Mouse (Mus musculus) erythroid progenitor cell, adult 5-6 weeks (primary cell): ENCODE results near the gene Ntrk3. TPM values are rescaled to one million over a fixed set of nuclear protein-coding genes. Genes with fewer than 3 reads are reported as not detected.
A peak's percentile ranks its signal among the peaks of the same experiment; 100 is the strongest.

Source experiments
- ATAC-seq: replicated peaks from 2 replicates; pipeline ENCODE4 v1.8.0; 2016; ENCODE audit warnings: moderate number of reproducible peaks, mild to moderate bottlenecking, moderate TSS enrichment, inconsistent platforms; ENCODE audit not compliant: poor library complexity, low FRiP score, severe bottlenecking
- total RNA-seq, 2 experiments: library from RNA; stranded (forward) in 1 of 2; stranded (reverse) in 1 of 2; fragments of 150-400 nt in 1 of 2; fragments of 186-747, 209-891 nt in 1 of 2; gene quantifications; 2 replicates each; pipeline versions ENCODE4 v1.2.3 to v1.2.4; 2015 to 2017; ENCODE audit warnings: low replicate concordance in 2 of 2

Ntrk3 gene
- total RNA-seq, 2 experiments from 2014 or later, result 0.45 TPM; not detected in 1

GRCm38 (mm10) chr7:78722051-78722450, 15.8 kb downstream of the Ntrk3 start:
- ATAC-seq, result no peak

DNA sequence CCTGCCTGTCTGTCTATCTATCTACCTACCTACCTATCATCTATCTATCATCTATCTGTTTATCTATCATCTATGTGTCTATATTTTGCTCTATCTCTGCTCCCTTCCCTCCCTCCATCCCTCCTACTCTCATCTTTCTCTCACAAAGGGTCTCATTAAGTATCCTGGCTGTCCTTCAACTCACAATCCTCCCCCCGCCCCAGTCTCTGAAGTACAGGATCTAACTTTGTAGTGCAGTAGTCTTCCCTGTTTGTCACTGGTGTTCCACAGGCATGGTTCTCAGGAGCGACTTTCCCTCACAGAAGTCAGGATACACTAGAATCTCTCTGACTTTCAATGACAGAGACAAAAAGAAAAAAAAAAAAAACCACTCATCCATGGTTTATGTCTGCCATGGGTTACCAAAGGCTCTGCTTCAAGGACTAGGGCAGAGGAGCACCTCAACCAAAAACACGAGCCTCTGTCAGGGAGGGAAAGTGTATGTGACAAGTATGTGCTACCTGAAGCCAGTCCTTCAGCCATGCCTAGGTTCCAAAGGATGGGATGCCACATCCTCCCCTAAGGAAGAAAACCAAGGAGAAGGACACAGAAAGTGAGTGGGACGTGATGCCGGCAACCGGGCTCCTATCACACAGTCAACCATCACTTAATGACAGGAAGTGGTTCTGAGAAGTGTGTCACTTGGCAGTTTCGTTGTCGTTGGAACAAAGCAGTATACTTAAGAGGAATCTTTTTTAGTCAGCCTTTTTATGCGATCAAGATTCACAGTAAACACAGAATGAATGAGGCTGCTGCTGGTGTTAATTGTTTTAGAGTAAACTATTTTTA, 16.6 kb downstream of the Ntrk3 start:
- ATAC-seq, result no peak

- no peak for ATAC-seq
Measured at GRCm38 (mm10) chr7:78719795-78720460, 17.9 kb downstream of the Ntrk3 start.

DNA sequence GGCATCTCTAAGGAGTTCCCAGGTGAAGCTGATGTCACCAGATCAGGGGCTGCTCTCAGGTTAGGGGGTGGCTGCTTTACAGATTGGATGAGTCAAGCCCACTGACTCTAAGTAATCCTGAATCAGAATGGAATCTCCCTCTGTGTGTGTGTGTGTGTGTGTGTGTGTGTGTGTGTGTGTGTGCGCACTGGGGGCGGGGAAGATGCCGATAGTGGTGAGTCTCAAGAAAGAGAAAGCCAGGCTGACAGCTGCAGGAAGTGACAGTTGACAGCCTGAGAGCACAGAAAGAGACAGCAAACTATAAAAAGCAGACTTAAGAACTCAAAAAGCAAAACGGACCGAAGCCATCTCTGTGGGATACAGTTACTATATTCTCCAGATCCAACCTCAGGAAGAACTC, 18.7 kb downstream of the Ntrk3 start:
- ATAC-seq, result no peak

- no peak for ATAC-seq
Measured at GRCm38 (mm10) chr7:78718191-78718609, 19.6 kb downstream of the Ntrk3 start.

GRCm38 (mm10) chr7:78707708-78708107, 30.1 kb downstream of the Ntrk3 start:
- no peak for ATAC-seq

DNA sequence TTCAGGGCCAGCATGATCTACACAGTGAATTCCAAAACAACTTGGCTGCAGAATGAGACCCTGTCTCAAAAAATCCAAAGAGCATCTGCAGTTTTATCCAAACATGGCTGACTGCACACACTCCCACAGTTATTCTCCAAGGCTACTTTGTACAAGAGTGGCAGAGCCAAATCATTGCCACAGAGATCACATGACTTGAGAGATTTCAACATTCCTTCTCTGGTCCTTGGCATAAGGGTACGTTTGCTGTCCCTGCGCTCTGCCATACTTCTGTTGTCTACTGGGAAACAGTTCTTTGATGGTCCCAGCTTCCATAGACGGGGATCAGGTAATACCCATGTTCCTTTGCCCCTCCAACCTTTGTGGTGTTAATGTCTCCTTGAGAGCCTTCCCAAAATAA, 30.7 kb downstream of the Ntrk3 start:
- no peak for ATAC-seq

- ATAC-seq, result no peak
Measured at GRCm38 (mm10) chr7:78702676-78703075, 35.1 kb downstream of the Ntrk3 start.

- ATAC-seq, result peak; percentile 78
Measured at GRCm38 (mm10) chr7:78695200-78695599, 42.6 kb downstream of the Ntrk3 start.

- ATAC-seq, result no peak
Measured at GRCm38 (mm10) chr7:78693148-78693547, 44.7 kb downstream of the Ntrk3 start.

GRCm38 (mm10) chr7:78690956-78691355, 46.9 kb downstream of the Ntrk3 start:
- ATAC-seq, result no peak

DNA sequence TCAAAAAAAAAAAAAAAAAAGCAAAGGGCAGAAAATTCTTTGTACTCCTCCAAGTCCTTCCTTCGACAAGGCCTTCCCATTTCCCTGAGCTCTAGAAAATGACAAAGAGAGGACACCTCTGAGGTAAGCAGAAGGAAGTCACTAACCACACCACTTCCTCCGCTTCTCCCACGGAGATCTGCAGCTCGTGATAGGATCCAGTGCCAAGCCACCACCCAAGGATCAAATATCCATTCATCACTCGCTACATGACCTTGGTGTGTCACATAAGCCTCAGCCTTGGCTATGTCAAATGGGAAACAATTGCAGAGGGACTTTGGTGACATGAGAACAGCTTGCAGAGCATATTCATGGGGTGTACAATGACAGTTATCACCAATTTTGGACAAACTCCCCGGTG, 52.9 kb downstream of the Ntrk3 start:
- ATAC-seq, result no peak

GRCm38 (mm10) chr7:78680871-78681270, 56.9 kb downstream of the Ntrk3 start:
- ATAC-seq, result no peak

- ATAC-seq, result no peak
Measured at GRCm38 (mm10) chr7:78669407-78669806, 68.4 kb downstream of the Ntrk3 start.

DNA sequence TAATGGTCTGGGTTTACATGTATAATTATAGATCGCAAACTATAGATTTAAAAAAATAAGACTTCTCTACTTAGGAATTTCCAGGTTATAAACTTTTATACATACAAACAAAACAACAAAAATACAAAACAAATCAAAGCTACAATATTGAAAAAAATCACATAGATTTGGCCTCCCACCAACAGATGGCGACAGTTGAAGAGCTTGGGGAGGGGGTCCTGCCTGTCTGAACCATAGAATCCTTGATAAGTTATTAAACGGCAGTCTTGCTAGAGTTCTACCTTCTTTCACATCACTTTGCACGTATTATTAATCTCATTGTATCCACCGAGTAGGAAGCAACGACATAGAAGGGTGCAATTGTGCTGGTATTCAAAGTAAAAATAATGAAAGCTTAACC, 68.9 kb downstream of the Ntrk3 start:
- ATAC-seq, result no peak

DNA sequence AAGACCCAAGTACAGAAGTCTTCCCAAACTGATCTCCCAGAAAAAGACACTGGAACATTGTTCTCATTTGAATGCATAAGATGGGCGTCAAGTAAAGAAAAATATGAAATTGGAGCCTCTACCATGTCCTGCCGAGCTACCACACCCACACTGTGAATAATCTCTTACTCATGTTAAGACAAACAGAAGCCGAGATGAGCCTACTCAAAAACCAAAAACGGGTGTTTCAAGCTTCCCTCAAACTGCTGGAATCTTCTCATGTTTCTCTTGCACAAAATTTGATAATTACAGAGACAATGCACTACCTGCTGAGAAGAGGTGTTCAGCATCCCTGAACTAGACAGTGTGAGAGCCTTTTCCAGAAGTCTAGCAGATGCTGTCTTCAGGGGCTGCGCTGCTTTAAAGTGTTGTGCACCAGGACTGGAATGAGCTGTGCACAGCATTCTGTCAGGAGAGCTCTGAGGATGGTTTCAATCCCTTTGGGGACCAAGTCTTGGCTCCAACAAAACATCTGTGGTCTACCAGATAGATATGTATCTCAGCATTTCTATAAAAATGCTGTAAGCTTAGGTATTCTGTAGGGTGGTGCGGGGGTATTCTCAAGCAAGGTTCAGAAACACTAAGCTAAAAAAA, 69.7 kb downstream of the Ntrk3 start:
- ATAC-seq, result no peak

- no peak for ATAC-seq
Measured at GRCm38 (mm10) chr7:78660832-78661231, 77.0 kb downstream of the Ntrk3 start.

- no peak for ATAC-seq
Measured at GRCm38 (mm10) chr7:78659846-78660245, 78.0 kb downstream of the Ntrk3 start.

GRCm38 (mm10) chr7:78658026-78658425, 79.8 kb downstream of the Ntrk3 start:
- ATAC-seq, result no peak

- ATAC-seq, result no peak
Measured at GRCm38 (mm10) chr7:78656181-78656580, 81.6 kb downstream of the Ntrk3 start.

GRCm38 (mm10) chr7:78653686-78654085, 84.1 kb downstream of the Ntrk3 start:
- ATAC-seq, result no peak
